Mouse (Mus musculus) brain, adult 10 weeks (tissue): Measurements from ENCODE around the gene H2-Eb1. TPM values are rescaled to one million over a fixed set of nuclear protein-coding genes. Genes with fewer than 3 reads are reported as not detected.

Experiments
- polyA plus RNA-seq: library from polyadenylated mRNA; stranded (reverse); fragments of 350-450 nt; fragmentation: Illumina TruSeq; extraction: RNeasy Lipid Tissue Mini Kit (QIAGEN cat#74804); gene quantifications from one replicate; pipeline ENCODE4 v1.2.3, GENCODE M21; 2015; ENCODE audit warnings: low read depth, low replicate concordance

Gene H2-Eb1
- 4.5 TPM for polyA plus RNA-seq

DNA sequence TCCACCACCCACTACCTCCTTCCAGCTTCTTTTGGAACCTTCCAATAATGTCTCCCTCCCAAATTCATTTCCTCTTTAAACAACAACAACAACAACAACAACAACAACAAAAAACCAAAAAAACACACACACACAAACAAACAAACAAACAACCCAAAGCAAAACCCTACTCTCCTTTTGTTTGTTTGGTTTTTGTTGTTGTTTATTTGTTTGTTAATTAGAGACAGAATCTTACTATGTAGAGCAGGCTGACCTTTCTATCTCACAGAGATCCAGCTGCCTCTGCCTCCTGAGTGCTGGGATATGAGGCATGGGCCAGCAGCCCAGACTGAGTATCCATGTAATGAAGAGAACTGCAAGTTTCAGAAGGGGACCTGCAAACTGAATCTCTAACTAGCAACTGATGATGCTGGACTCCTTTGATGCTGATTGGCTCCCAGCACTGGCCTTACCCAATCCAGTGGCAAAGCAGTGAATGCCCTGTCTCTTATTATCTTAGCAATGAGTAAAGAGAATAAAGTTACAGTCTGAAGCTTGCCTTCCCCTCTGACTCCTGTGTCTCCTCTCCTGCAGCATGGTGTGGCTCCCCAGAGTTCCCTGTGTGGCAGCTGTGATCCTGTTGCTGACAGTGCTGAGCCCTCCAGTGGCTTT is at the start of gene H2-Eb1:
Gene H2-Eb1, plus strand, starts transcription at position 488 of the 651 bp plus-strand sequence.

DNA sequence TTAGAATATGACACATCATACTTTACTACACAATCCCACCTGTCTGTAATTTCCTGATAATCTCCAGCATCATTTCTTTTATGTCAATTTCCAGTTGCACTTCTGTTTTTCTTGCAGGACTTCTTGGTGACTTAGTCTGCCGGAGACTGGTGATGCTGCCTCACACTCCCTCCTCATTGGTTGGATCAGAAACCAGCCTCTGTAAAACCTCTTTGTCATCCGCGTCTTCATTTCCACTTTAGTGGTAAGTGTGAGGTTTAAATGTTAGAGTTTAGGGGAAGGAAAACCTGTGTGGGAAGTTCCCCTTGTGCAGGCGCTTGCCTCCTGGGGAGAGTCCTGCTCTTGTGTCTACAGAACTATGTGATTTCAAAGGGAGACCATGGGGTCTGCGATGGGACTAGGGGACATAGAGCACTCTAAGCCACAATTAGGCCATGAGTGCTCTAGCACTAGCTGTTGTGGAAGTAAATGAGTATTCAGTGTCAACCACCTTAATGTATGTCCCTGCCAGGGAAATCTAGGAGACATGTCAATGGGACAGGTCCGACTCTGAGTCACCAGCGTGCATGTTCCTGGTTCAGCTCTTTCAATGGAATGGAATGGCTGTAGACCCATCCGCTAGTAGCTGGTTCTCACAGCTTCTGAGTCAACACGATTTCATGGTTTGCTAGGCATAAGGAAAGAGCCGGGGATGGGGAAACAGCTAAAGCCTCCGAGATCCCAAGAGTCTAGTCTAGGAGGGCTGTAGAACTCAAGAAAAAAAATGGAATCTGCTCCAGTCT is 47.9 kb upstream of the H2-Eb1 start, which contains the start of gene H2-Ab1:
Gene H2-Ab1, plus strand, starts transcription at position 96 of the 782 bp plus-strand sequence.

DNA sequence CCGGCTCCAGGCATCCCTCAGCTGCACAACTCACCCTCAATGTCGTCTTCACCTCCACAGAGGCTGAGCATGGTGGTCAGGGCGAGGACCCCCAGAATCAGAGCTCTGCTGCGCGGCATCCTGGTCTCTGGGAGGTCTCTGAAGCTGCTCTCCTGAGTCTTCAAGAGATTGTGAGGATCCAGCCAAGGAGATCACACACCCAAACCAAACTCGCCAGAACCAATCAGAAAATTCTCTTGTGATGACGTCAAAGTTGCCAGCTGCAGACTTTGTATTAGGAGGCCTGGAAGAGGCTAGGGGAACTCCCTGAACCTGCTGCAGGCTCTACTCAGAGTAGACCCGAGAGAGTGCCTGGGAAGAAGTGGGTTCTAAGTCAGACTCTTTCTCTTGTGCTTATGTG is 18.0 kb upstream of the H2-Eb1 start, which contains the start of gene H2-Aa:
Gene H2-Aa, minus strand, starts transcription at position 176 of the 400 bp plus-strand sequence.

DNA sequence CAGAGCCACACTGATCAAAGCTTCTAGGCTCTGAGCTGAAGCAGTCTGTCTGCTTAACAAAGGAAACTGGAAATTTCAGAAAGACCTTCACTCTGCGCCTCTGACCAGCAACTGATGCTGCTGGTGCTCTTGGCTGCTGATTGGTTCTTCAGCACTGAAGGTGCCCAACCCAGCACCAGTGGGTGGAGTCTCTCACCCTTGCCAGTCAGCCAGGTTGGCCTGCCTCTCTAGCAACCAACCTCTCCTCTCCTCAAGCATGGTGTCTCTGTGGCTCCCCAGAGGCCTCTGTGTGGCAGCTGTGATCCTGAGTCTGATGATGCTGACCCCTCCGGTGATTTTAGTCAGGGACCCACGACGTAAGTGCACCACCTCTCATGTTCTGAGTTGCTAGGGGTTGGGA is 19.8 kb downstream of the H2-Eb1 start, which contains the start of gene H2-Eb2:
Gene H2-Eb2, plus strand, starts transcription at position 230 of the 400 bp plus-strand sequence.

DNA sequence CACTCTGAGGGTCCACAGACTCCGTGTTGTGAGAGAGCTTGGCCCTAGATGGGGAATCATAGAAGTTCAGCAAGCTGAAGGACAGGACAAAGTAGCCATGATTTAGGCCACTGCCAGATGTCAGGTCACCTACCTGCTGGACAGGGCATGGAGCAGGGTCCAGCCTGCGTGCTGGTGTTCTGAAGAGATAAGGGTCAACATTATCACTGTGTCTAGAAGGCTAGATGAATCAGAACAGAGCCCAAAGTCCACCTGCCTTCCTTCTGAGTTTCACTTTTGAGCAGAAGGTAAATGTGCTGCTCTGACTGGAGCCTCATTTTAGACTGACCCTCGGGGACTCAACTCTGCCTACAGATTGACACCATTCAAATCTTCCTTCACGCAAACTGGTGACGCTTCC is 48.9 kb downstream of the H2-Eb1 start, which contains the start of gene Btnl2:
Gene Btnl2, plus strand, starts transcription at position 284 of the 400 bp plus-strand sequence.

Other genes starting within 250 kb of the H2-Eb1 start
- gene H2-Oa, start 213.5 kb upstream of the H2-Eb1 start, polyA plus RNA-seq, result 1.2 TPM
- 15.6 TPM for gene H2-DMa, start 186.3 kb upstream of the H2-Eb1 start, polyA plus RNA-seq
- 127 TPM for gene Brd2, start 183.2 kb upstream of the H2-Eb1 start, polyA plus RNA-seq
- 0.57 TPM for gene H2-DMb2, start 162.6 kb upstream of the H2-Eb1 start, polyA plus RNA-seq
- gene H2-DMb1, start 152.8 kb upstream of the H2-Eb1 start, polyA plus RNA-seq, result 2.6 TPM
- 2.1 TPM for gene Tap1, start 118.3 kb upstream of the H2-Eb1 start, polyA plus RNA-seq
- gene Psmb9, start 118.1 kb upstream of the H2-Eb1 start, polyA plus RNA-seq, result 3.4 TPM
- gene Psmb8, start 108.1 kb upstream of the H2-Eb1 start, polyA plus RNA-seq, result 7.5 TPM
- 5.0 TPM for gene Tap2, start 102.3 kb upstream of the H2-Eb1 start, polyA plus RNA-seq
- gene H2-Ob, start 67.0 kb upstream of the H2-Eb1 start, polyA plus RNA-seq, result 1.2 TPM
- gene H2-Ab1, start 48.2 kb upstream of the H2-Eb1 start, polyA plus RNA-seq, result 3.8 TPM
- 4.1 TPM for gene H2-Aa, start 18.0 kb upstream of the H2-Eb1 start, polyA plus RNA-seq
- gene H2-Eb2, start 19.8 kb downstream of the H2-Eb1 start, polyA plus RNA-seq, result 0.12 TPM
- not detected for gene Btnl2, start 49.0 kb downstream of the H2-Eb1 start, polyA plus RNA-seq
- gene Btnl1, start 71.3 kb downstream of the H2-Eb1 start, polyA plus RNA-seq, result not detected
- gene BC051142, start 93.0 kb downstream of the H2-Eb1 start, polyA plus RNA-seq, result 4.6 TPM
- not detected for gene Btnl4, start 171.5 kb downstream of the H2-Eb1 start, polyA plus RNA-seq
- gene Btnl6, start 211.5 kb downstream of the H2-Eb1 start, polyA plus RNA-seq, result not detected